Mouse (Mus musculus): ENCODE results near the gene Drd1.

The Drd1 gene

GRCm38 (mm10) chr13:54055448-54055861 lies at the start of gene Drd1:
Gene Drd1, minus strand, starts transcription at chr13:54055705.
- DNase-seq: peak; percentile 71

GRCm38 (mm10) chr13:54103866-54104265 lies 48.4 kb upstream of the Drd1 start:
- DNase-seq: no peak

DNA sequence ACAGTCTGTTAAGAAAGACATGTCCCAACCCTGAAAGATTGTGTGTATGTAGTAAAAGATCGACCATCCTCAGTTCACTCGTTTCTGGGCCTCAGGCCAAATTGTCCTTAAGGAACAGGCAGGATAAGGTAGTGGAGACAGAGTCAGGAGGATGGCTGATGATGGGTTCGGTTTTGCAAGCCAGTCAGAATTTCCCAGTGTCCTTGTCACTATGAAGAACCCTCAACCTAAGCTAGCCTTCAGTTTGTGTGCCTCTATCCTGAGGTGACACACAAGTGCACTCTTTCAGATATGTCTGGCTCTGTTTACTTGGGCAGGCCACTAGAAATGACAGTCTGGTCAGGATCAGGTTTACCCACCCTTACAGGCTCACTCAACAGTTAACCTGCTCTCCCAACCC lies 47.8 kb upstream of the Drd1 start:
- DNase-seq: no peak

DNA sequence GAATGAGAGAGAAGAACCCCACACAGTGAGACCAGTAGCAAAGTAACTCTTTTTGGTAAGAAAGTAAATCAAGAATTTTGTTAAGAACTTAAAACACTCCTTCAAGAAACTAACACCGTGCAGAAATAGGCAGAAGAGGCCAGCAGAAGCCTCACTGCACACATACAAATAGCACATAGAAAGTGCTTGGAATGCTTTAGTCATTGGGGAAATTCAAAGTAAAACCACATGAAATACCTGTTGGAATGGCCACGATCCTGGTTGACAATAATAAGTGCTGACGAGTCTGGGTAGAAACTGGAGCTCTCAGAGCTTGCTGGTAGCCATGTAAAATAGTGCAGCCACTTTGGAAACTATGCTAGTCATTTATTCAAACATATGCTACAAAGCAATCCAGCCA lies 46.6 kb upstream of the Drd1 start:
- no peak for DNase-seq

DNA sequence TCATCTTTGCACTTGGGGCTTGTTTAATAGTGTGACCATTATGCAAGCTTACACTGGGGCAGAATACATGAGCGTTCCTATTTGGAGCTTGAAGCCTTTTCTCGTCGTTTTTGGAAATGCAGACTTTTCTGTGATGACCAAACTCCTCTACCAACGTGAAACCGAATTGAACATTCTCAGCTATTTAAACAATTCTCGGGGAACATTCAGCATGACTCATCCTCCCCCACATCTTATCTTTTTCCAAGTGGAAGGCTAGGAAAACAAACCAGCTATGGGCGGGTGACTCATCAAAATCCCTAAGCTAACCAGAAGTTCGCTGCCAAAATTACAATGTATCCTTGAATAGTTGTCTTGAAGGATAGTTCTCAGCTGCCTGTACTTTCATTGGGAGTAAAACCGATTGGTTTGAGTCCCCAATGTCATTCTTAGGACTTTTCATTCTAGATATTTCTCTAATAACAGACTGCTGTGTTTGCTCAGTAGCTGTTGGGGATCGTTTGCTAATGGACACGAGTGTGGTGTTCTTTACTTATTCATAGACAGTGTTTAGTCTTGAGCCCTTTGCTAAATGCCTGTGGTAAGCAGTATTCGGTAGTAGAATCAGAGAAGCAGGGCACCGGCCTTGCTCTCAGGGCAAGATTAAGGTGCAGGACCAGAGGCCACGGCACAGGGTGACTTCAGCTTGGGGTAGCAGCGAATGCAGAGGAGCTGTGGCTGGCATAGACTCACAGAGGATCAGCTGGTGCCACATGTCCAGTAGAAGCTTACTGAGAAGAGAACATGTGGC lies 45.7 kb upstream of the Drd1 start:
- peak; percentile 83 for DNase-seq

- DNase-seq: no peak
Observed at GRCm38 (mm10) chr13:54097797-54098196, 42.3 kb upstream of the Drd1 start.

DNA sequence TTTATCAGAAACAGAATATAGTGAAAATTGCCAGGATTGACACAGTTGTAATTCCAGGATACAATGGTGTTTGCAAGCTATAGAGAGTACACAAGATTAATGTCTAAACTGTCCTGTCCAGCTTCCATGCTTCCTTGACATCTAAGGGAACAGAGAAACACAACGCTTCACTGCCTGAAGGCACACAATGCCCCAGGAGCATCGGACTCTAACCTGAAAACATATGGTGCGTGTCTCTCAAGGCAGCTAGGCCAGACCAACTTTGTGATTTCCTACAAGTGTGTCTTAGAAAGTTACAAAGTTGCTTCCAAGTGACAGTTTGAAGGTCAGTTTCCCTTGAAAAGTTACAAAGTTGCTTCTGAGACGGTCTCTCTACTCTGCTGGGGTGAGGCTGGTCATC lies 41.7 kb upstream of the Drd1 start:
- no peak for DNase-seq

DNA sequence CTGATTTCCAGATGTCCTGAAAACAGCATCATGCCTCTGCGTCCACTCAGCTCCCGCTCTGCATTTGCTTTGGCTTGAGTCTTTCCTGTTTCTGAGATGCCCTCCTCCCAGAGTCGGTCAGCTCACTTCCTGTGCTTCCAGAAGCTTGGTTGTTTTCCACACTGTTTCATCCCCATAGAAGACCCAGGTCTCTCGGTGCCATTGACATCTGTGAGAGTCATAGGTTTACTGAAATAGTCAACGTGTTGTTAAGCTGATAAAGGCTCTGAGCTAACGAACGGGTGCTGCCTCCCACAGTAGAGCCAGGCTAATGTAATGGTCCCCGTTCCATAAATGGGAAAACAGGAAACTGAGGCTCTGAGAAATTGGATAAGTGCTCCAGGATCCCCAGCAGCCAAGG lies 40.2 kb upstream of the Drd1 start:
- DNase-seq: no peak

DNA sequence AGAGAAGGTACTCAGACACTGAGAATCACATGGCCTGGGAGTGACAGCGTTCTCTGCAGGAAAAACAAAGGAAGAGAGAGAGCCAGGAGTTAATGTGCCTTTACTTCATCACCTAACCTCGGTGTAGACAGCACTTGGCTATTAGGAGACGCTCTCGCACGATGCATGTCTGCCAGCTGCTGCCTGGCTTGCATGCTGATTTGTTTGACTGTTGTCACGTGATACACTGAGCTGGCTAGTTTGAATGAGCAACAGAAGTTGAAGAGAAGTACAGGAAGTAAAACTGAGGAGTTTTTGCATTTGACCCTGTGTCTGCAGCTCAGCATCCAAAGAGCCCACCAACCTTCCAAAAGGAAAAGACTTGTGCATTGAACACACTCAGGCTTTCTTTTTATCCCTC lies 39.5 kb upstream of the Drd1 start:
- DNase-seq: no peak

DNA sequence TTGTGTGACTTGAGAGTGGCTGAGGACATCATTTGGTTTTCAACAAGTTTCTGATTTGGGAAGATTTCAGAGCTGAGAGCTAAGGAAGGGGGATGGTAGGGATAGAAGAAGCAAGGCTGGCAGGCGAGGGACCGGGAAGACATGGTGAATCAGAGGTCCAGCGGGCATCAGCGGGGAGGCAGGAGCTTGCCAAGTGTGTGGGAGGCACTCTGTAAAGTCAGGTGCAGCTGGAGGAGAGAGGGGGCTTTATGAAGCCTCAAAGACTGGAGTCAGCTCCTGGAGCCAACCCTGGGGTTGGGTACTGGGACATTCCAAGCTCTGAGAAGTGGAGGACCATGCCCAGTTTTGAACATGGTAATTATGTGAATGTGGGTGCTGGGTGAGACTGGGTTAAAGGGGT lies 38.8 kb upstream of the Drd1 start:
- DNase-seq: no peak

DNA sequence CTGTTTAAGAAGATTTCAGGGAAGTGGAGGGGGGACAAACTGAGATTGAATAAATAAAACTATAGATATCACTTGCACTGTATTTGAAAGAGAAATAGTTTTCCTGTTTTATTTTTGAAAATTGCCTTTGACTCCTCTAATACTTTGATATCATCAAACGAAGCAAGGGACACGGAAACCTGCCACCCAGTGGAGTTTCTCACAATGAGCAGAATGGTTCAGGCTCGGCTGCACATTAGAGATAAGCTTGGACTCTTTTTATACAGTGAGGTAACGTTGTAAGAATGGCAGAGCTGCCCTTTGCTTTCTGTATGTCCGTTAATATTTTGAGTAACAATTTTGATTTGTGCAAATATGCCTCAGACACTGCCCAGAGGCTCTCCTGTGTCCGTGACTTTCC lies 36.2 kb upstream of the Drd1 start:
- DNase-seq: no peak

DNA sequence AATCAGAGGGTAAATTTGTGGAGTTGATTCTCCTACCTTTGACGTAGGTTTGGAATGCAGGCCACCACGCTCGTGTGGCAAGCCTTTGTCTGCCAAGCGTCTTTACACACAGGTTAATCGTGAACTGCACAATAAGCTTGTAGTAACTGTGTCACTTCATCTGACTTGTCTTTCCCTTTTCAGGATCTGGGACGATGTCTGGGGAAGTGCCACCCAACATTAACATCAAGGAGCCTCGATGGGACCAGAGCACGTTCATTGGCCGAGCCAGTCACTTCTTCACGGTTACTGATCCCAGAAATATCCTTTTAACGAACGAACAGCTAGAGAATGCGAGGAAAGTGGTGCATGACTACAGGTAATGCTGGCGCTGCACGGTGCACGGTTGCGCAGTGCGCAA lies 29.8 kb upstream of the Drd1 start:
- no peak for DNase-seq

GRCm38 (mm10) chr13:54084826-54085225 lies 29.3 kb upstream of the Drd1 start:
- DNase-seq: no peak

DNA sequence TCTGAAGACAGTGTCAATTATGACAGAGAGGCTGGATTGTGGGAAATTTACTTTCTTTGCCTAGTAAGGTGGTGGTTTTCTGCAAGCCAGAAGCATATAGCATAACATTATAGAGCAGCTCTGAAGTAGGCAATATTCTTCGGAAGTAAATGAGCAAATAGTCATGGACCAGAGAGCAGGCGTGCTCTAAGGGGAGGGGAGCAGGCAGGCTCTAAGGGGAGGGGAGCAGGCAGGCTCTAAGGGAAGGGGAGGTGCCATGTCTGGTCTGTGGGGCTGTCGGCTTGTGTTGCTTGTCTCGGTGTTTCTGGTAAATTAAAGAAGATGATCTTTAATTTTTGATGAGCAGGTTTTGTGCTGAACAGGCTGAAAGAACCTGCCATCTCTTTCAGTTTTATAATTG lies 28.7 kb upstream of the Drd1 start:
- DNase-seq: no peak

DNA sequence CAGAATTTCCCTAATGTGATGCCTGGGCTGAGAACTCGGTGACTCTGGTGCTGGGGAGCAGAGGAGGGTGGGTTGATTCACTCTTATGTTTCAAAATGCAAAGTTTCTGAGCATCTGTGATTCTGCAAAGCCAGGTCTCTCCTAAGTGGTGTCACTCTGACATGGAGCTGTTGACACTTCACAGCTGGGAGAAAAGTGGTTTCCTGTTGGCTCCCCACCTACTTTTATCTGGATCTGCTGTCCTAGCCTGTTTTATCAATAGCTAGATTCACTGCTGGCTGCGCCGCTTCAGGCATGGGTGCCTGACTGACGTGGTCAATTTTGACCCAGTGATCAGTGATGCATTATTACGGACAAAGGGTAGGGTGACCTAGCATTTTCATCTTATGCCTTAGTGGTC lies 27.4 kb upstream of the Drd1 start:
- no peak for DNase-seq

DNA sequence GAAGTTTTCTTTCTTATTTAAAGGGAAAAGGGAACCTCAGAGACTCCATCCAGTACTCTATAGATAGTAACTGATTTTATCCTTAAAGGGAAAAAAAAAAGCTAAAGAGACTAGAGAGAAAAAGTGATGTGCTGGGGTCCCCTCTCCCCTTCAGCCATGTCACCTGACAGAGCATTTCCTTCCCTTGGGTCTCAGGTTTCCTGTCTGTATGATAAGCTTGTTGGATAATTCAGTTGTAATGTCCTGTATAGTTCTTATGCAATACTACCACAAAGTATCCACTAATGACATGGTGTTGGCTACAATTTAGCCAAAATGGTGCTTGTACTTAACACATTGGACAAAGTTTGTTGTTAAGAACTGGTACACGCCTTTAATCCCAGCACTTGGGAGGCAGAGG lies 25.3 kb upstream of the Drd1 start:
- DNase-seq: no peak

DNA sequence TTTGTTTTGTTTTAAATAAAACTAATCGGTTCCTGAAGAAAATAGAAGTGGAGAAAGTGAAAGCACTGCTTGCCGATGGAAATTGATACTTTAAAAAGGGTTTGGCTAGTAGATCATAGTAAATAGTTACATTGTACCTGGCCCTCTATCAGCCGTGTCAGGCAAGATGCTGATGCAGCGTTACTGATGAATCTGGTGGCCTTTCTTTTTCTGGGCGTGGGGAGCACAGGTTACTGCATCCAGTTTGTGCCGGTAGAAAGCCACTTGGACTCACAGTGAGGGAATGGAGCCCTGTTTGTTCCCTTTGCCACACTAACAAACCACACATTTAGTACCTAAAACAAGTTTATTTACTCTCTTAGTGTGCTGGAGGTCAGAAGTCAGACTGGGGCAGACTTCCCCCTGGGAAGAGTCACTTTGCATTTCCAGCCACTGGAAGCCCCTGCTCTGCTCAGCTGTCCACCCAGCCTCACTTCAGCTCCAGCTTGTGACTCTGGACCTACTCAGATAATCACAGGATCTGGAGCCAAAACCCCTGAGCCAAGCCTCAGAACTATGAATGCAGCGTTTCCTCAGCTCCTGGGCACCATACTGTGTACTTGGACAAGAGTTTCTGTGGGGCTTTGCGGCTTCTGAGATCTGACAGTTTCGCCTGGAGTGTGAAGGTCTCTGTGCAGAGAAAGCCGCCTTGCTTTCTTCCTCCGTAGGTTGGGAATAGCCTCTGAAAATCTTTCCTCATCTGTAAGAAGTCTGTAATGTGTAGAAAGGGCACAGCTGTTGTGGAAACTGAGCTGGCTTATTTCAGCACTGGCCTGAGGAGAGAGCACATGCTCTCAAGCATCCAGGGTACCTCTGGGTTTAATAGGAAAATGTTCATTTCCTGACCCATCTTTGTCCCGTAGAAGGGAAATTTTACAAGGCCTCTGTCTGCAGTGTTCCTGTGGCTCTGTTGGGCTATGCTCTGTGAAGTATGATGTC lies 24.6 kb upstream of the Drd1 start:
- no peak for DNase-seq

DNA sequence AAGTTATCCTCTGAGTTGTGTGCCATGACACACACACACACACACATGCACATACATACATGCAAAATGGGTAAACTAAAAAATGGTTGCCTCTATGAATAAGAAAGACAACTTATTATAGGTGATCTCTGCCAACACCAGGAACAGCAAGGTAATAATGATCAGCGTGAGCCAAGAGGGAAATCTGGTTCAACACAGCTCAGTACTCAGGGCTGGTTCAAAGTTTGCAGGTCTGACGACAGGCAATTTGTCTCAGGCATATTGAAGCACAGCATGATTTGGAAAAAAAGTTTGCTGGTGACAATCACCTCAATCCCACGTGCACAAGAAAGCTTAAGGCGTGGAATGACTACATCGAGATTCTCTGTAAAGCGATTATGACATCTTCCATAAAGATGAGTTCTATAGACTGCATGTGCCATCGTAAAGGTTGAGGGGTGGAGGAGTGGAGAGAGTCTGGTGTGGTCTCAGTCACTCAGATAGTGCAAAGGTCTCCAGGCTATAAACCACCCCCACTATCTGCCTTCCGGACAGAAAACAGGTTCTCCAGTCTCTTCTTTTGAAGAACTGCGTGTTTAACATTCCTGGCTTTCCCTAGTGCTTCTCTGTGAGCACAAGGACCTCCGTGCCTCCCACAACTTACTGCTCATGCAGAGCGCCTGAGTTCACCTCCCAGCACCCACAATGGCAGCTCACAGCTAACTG lies 22.1 kb upstream of the Drd1 start:
- no peak for DNase-seq

DNA sequence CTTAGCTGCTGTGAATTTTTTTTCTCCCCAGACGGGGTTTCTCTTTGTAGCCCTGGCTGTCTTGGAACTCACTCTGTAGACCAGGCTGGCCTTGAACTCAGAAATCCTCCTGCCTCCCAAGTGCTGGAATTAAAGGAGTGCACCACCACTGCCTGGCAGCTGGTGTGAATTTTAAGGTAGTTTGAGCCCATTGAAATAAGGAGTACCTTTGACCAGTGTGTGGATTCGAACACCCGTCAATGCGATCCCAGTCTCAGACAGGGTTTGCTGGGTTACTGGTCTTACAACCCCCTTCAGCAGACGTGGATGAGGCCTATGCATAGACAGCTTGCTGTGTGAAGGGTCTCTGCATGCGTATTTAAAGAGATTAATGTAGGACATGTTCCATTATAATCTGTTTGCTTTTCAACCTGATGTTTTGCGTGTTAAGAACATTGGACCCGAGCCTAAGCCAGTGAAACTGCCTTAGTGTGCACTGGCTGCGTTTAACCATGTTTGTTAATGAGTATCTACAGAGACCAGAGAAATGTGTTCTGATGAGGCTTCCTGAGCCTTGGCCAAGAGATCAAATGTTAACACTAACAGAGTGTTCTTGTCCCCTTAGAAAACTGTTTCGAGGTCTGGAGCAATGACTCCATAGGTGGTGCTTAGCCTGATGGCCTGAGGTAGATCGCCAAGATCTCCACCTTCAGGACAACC lies 21.4 kb upstream of the Drd1 start:
- DNase-seq: no peak

GRCm38 (mm10) chr13:54076051-54076450 lies 20.5 kb upstream of the Drd1 start:
- DNase-seq: no peak

- no peak for DNase-seq
Observed at GRCm38 (mm10) chr13:54075416-54075815, 19.9 kb upstream of the Drd1 start.

- DNase-seq: no peak
Observed at GRCm38 (mm10) chr13:54073491-54073890, 18.0 kb upstream of the Drd1 start.

- no peak for DNase-seq
Observed at GRCm38 (mm10) chr13:54073066-54073465, 17.6 kb upstream of the Drd1 start.

All from layer of hippocampus, adult 9-11 months (tissue).